Mouse (Mus musculus) hindbrain, embryonic 16.5 days (tissue): Measurements from ENCODE around the gene Ugt1a10. TPM values are rescaled to one million over a fixed set of nuclear protein-coding genes. Genes with fewer than 3 reads are reported as not detected.
A peak's percentile ranks its signal among the peaks of the same experiment; 100 is the strongest.

ENCODE experiments used
- ATAC-seq: fragments of 200-750 bp; cut with Nextera tagmentation; 2 replicates; pipeline ENCODE4 v1.8.0; 2017; ENCODE audit warnings: moderate TSS enrichment, moderate library complexity
- H3K27ac ChIP-seq: fragments of 300-500 bp; sonication (generic); 2 replicates; pipeline ENCODE4 v1.5.1; 2014; ENCODE audit warnings: low read depth, mild to moderate bottlenecking, control low read depth, low read length, moderate library complexity
- H3K27me3 ChIP-seq: fragments of 300-500 bp; sonication (generic); replicated peaks from 2 replicates; pipeline ENCODE4 v1.6.1; 2014; ENCODE audit warnings: low read length; ENCODE audit not compliant: control insufficient read depth, insufficient read depth
- H3K36me3 ChIP-seq: fragments of 300-500 bp; sonication (generic); 2 replicates; pipeline ENCODE4 v1.6.1; 2014; ENCODE audit warnings: mild to moderate bottlenecking, low read length, moderate library complexity, mixed read lengths; ENCODE audit not compliant: control insufficient read depth, insufficient read depth
- H3K4me1 ChIP-seq: fragments of 300-500 bp; sonication (generic); 2 replicates; pipeline ENCODE4 v1.6.1; 2014; ENCODE audit warnings: low read depth, low read length; ENCODE audit not compliant: control insufficient read depth, insufficient read depth
- H3K4me2 ChIP-seq: fragments of 300-500 bp; sonication (generic); 2 replicates; pipeline ENCODE4 v1.6.1; 2014; ENCODE audit warnings: mild to moderate bottlenecking, low read length, control low read depth, moderate library complexity
- H3K4me3 ChIP-seq: fragments of 300-500 bp; sonication (generic); 2 replicates; pipeline ENCODE4 v1.5.1; 2014; ENCODE audit warnings: mild to moderate bottlenecking, low read length, control low read depth, moderate library complexity
- H3K9ac ChIP-seq: fragments of 300-500 bp; sonication (generic); 2 replicates; pipeline ENCODE4 v1.6.1; 2014; ENCODE audit warnings: low read depth, mild to moderate bottlenecking, control low read depth, low read length, moderate library complexity
- H3K9me3 ChIP-seq: fragments of 300-500 bp; sonication (generic); 2 replicates; pipeline ENCODE4 v1.6.1; 2014; ENCODE audit warnings: mild to moderate bottlenecking, low read length, moderate library complexity; ENCODE audit not compliant: control insufficient read depth
- WGBS: fragments of 180-500 bp; shearing (Covaris S2); extraction: QIAGEN DNeasy Blood & Tissue Kit; methylation state at CpG from one replicate; pipeline ENCODE4 v1.1.7; 2014; 5-methylcytosine and 5-hydroxymethylcytosine counted together
- polyA plus RNA-seq: library from polyadenylated mRNA; unstranded; fragments of >200 nt; fragmentation: Nextera tagmentation; extraction: Ambion mirVana; gene quantifications from 2 replicates; pipeline ENCODE4 v1.2.1, GENCODE M21; 2015

Gene Ugt1a10
- polyA plus RNA-seq, 1 experiment from 2014 or later: not detected

GRCm38 (mm10) chr1:88234248-88234610, 179.0 kb downstream of the Ugt1a10 start:
- Histone ChIP-seq H3K4me2 (no peak overlapping the region), H3K36me3 (no peaks in the 10 kb centered on the region), H3K9ac (no peak overlapping the region), H3K4me1 (no peaks in the 10 kb centered on the region), H3K27ac (no peak overlapping the region), H3K9me3 (peaks cover 97% of the 10 kb centered on the region), H3K4me3 (no peak overlapping the region), H3K27me3 (no peaks in the 10 kb centered on the region)
- 65% methylated on average over 4 of the region's 4 CpGs for WGBS
- ATAC-seq: no peak

GRCm38 (mm10) chr1:88234646-88235045, 179.5 kb downstream of the Ugt1a10 start:
- no peaks in the 10 kb centered on the region for H3K27me3 ChIP-seq
- H3K4me1 ChIP-seq: no peaks in the 10 kb centered on the region
- WGBS: 42% methylated on average over 5 of the region's 5 CpGs
- no peaks in the 10 kb centered on the region for H3K36me3 ChIP-seq
- no peak overlapping the region for H3K27ac ChIP-seq
- H3K4me3 ChIP-seq: no peak overlapping the region
- H3K9me3 ChIP-seq: peaks cover 98% of the 10 kb centered on the region
- no peak overlapping the region for H3K9ac ChIP-seq
- no peak overlapping the region for H3K4me2 ChIP-seq
- no peak for ATAC-seq

GRCm38 (mm10) chr1:88235046-88235893, 180.1 kb downstream of the Ugt1a10 start:
- Histone ChIP-seq H3K4me2 (no peak overlapping the region), H3K9me3 (peaks cover 98% of the 10 kb centered on the region), H3K9ac (no peak overlapping the region), H3K27ac (no peak overlapping the region), H3K36me3 (no peaks in the 10 kb centered on the region), H3K4me3 (no peak overlapping the region), H3K4me1 (no peaks in the 10 kb centered on the region), H3K27me3 (no peaks in the 10 kb centered on the region)
- WGBS: 67% methylated on average over 11 of the region's 11 CpGs
- 0 out of 2 replicates have a peak, but pooled peaks have one; percentile 12 for ATAC-seq

GRCm38 (mm10) chr1:88235894-88236415, 180.8 kb downstream of the Ugt1a10 start:
- no peak for ATAC-seq
- Histone ChIP-seq H3K27ac (no peak overlapping the region), H3K36me3 (no peaks in the 10 kb centered on the region), H3K9me3 (peaks cover 98% of the 10 kb centered on the region), H3K4me2 (no peak overlapping the region), H3K4me3 (no peak overlapping the region), H3K9ac (no peak overlapping the region), H3K27me3 (no peaks in the 10 kb centered on the region), H3K4me1 (no peaks in the 10 kb centered on the region)
- WGBS: 61% methylated on average over 4 of the region's 4 CpGs

- Histone ChIP-seq H3K9me3 (peaks cover 95% of the 10 kb centered on the region), H3K4me1 (no peaks in the 10 kb centered on the region), H3K27me3 (no peaks in the 10 kb centered on the region), H3K9ac (no peak overlapping the region), H3K4me3 (no peak overlapping the region), H3K4me2 (no peak overlapping the region), H3K36me3 (no peaks in the 10 kb centered on the region), H3K27ac (no peak overlapping the region)
- 77% methylated on average over 5 of the region's 5 CpGs for WGBS
- no peak for ATAC-seq
Observed at GRCm38 (mm10) chr1:88237311-88237710, 182.1 kb downstream of the Ugt1a10 start.

- 0 out of 2 replicates have a peak, but pooled peaks have one; percentile 5 for ATAC-seq
- Histone ChIP-seq H3K36me3 (no peaks in the 10 kb centered on the region), H3K4me3 (no peak overlapping the region), H3K27ac (no peak overlapping the region), H3K4me1 (no peaks in the 10 kb centered on the region), H3K9me3 (peaks cover 92% of the 10 kb centered on the region), H3K9ac (no peak overlapping the region), H3K4me2 (no peak overlapping the region), H3K27me3 (no peaks in the 10 kb centered on the region)
- 81% methylated on average over 6 of the region's 6 CpGs for WGBS
Observed at GRCm38 (mm10) chr1:88238771-88239170, 183.6 kb downstream of the Ugt1a10 start.

- 77% methylated on average over 5 of the region's 5 CpGs for WGBS
- H3K27ac ChIP-seq: no peak overlapping the region
- H3K27me3 ChIP-seq: no peaks in the 10 kb centered on the region
- H3K9ac ChIP-seq: no peak overlapping the region
- no peak overlapping the region for H3K4me2 ChIP-seq
- H3K4me3 ChIP-seq: no peak overlapping the region
- H3K9me3 ChIP-seq: peaks cover 90% of the 10 kb centered on the region
- no peak for ATAC-seq
- H3K4me1 ChIP-seq: no peaks in the 10 kb centered on the region
- H3K36me3 ChIP-seq: no peaks in the 10 kb centered on the region
Observed at GRCm38 (mm10) chr1:88240072-88240471, 184.9 kb downstream of the Ugt1a10 start.

- Histone ChIP-seq H3K4me3 (no peak overlapping the region), H3K36me3 (no peaks in the 10 kb centered on the region), H3K9me3 (peaks cover 90% of the 10 kb centered on the region), H3K27me3 (no peaks in the 10 kb centered on the region), H3K4me2 (no peak overlapping the region), H3K27ac (no peak overlapping the region), H3K4me1 (no peaks in the 10 kb centered on the region), H3K9ac (no peak overlapping the region)
- WGBS: 75% methylated on average over 4 of the region's 4 CpGs
- ATAC-seq: no peak
Observed at GRCm38 (mm10) chr1:88240579-88240978, 185.4 kb downstream of the Ugt1a10 start.

GRCm38 (mm10) chr1:88243861-88244260, 188.7 kb downstream of the Ugt1a10 start:
- ATAC-seq: no peak
- H3K9ac ChIP-seq: no peak overlapping the region
- H3K36me3 ChIP-seq: no peaks in the 10 kb centered on the region
- 69% methylated on average over 5 of the region's 5 CpGs for WGBS
- no peak overlapping the region for H3K4me2 ChIP-seq
- no peak overlapping the region for H3K27ac ChIP-seq
- no peak overlapping the region for H3K4me3 ChIP-seq
- no peaks in the 10 kb centered on the region for H3K27me3 ChIP-seq
- H3K9me3 ChIP-seq: peaks cover 90% of the 10 kb centered on the region
- no peaks in the 10 kb centered on the region for H3K4me1 ChIP-seq
